Mouse (Mus musculus): ENCODE measurements at regions not wholly inside any gene's neighbourhood (a gene's known extent, or its start where the extent isn't known, plus 50 kb on each side); places are given as distances from the start of the nearest gene placed in this dataset.
"Not testable (repeated sequence)": the region's sequence is repeated elsewhere in the genome, so short reads cannot be mapped to it uniquely, and the experiment has no call there.

DNA sequence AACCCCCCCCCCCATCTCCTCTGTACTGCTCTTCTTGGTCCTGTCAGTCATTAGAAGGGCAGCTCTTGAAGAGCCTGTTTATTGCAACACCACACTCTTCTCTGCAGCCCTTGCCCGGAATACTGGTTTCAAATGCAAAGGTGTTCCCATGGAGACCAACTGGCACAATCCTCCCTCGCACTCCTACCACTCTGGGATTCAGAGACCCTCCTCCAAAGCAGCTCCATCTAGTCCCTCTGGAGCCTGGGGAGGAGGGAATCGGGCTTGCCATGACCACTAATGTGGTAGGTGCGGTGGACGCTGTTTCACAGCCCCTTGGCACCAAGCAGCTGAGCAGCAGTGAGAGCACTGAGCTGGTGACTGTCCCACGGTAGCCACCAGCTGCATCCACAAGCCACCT lies 83.1 kb downstream of the Stk35 start:
- no peak for DNase-seq

DNA sequence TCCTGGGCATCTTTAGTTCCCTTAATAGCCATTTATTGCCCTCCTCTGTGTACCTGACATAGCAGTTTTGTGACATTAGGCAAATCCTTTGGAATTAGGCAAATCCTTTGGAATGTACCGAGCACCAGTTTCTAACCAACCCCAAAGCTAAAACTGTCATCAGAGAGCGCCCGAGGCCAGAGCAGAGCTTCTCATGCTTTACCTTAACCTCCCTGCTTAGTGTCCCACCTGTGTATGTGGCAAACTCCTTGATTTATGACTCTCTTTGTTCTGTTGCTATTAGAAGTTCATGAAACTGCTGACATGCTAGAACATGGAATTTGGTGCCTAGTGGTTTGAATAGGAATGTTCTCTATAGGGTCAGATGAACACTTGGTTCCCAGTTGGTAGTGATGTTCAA lies 84.0 kb downstream of the Stk35 start:
- no peak for DNase-seq

DNA sequence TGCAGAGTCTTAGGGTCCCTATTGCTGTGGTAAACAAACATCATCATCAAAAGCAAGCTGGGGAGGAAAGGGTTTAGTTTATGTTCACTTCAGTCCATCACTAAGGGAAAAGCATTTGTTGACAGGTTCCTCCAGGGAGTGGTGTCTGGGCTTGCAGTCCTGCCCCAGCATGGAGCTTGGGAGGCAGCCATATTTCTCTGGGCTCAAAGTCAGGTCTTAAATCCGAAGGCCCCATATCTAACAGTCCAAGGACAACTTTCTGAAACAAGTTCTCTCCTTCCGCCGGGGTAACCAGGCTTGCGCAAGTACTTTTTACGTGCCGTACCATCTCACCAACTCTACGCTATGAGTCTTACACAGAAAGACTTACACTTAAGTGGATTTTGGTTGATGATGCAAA lies 85.2 kb downstream of the Stk35 start:
- no peak for DNase-seq

DNA sequence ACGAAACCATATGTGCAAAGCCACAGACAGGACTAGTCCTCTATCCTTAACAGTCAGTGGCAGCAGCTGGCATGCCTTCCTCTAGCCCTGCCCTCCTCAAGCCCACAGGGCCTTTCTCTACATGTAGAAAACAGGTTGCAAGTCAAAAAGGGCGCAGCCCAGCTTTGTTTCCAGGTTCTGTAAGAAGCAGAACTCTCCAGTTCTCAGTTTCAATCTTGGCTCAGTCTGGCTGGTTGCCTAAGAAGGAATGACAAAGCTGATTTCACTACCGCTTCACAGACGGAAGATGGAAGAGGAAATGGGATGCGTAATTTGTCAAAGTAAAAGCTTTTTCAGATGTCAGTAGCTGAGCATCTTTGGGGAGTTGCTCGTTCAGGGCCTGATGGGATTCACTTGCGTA lies 92.9 kb downstream of the Stk35 start:
- no peak for DNase-seq

DNA sequence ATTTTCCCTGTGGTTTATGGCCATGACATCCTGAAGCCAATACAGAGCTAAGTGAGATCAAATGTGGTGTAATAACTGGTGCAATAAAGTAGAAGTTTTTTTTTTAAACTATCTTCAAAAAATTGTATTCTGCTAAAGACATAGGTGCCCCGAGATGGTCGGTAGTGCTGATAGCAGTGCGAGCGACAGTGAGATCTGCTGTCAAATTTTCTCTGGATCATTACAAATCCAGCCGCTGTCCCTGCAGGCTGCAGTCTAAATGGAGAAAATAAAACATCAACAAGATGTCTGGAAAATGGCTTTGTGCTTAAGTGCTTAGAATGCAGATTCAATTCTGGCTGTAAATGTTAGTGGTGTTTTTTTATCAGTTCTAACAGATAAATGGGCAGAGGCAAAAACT lies 93.5 kb downstream of the Stk35 start:
- DNase-seq, result no peak

DNA sequence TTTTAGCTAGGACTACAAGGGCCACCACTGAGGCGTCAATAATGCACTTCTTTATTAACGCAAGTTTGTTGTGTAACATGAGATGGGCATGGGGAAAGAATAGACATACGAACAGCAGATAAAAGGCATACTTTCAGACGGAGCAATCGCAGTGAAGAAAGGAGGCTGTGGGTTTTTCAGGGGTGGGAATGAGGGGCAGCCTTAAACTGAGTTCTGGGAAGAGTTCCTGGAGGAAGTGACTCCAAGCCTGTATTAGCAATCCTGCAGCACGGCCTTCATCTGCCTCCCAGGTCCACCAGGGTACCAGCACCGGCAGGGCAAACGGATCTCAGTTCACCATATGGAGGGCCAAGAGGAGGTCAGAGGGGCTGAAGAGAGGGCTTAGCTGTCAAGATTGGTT lies 94.6 kb downstream of the Stk35 start:
- DNase-seq, result no peak

DNA sequence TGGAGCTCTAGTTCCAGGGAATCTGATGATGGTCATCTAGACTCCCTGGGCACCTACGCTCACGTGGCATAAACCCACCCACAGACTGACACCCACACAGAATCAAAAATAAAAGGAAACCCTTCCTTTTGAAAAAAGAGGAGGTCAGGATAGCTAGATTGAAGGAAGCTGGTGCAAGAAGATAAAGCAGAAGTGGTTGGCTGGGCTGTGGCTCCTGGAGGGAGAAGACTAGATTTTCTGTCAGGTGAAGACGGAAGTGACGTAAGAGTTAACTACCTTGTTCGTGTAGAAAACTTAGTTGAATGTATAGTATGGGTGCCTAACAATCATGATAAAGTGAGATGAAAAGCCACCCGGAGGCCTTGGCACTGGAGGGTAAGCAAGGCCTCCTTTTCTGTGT lies 95.1 kb downstream of the Stk35 start:
- no peak for DNase-seq

DNA sequence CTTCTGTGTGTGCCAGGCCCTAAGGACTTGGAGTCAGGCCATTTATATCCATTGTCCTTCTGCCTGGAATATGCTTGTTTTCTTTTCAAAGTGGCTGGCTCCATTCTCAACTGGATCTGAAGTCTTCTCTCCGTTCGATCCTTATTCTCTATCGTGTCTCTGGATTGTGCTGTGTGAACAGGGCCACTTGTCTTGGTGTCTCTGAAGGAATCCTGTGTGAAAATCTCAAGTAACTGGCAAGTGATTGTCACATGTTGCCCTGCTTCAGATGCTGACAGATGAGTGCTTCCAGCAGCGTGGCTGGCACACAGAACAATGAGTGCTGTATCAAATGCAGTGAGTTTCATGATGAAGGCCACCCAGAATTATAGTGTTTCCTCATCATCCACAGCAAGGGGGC lies 96.4 kb downstream of the Stk35 start:
- peak; percentile 32 for DNase-seq

DNA sequence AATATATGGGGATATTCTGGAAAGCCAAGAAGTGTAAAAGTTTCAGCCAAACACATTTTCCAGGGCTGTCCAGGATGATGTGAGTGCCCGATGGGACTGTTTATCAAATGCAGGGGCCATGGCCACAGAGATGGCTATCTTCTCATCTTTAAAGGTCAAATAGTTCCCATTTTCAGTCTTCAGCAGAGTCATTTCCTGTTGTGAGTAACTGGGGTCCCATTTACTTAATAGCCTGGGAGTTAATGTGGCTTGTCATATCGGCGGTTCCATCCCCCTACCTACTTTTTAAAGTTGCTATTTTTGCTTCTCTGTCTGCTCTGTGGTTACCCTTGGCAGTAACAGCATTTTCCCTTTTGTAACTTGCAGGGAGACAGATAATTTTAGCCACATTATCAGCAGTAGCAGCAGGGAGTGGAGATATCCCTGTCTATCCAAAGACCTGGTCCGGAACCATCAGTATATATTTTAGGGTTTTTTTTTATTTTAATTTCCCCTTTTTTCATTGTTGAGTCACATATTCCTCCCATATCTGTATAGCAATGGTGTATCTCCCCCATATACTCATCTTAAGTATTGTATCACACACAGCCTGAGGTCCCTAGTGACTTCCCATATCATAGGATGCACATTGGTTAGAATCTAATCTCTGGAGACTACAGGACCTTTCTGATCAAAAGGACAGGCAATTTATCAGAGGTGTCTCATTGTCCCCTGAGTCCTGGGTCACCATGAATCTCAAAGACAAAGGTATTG lies 103.2 kb downstream of the Stk35 start:
- no peak for DNase-seq

DNA sequence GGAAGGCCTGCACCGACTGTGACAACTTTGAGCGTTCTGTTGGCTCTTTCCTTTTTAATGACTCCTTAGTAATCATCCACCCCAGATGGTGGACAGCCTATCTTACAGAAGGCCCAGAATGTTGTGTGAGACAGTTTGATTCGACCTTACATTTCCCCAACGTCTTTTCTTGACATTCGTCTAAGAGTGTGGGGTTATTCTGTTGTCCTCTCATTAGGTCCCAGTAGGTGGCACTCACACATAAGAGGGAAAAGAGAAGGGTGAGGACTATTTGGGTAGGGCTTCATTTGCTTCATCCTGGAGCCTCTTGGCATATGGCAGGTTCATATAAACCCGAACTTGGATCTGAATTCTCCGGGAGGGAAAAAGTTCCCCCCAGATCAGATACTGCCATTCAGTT lies 104.4 kb downstream of the Stk35 start:
- peak; percentile 71 for DNase-seq

DNA sequence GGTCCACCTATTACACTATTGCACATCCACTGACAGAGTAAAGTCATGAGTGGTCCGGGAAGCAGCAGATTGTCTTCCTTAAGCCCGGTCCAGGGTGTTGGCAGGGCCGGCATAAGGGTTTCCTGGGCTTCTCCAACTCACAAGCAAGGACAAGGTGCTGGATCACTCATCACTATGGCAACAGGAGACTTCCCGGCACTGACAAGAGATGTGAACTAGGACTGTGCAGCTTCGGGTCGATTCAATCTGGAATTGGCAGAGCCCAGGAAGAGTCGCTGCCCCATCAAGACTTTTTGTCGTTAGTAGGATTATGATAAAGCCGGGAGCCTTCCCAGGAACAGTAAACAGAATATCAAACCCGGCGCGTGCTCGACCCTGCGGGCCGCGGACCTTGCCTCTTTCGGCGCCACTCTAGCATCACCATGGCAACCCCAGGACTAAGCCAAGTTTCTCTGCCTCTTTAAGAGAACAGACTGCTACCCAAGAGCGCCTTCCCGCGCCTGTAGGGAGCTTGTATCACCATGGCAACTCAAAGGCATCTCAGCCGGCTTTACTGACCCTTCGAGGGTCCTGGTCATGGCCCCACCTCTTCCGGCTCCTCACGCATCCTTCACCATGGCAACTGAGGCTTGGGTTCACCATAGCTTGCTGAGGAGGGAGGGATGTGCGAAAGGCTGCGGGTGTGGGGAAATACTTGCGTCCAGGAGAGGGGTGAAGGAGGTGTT lies 103.3 kb upstream of the Tgm3 start:
- DNase-seq, result peak; percentile 96

DNA sequence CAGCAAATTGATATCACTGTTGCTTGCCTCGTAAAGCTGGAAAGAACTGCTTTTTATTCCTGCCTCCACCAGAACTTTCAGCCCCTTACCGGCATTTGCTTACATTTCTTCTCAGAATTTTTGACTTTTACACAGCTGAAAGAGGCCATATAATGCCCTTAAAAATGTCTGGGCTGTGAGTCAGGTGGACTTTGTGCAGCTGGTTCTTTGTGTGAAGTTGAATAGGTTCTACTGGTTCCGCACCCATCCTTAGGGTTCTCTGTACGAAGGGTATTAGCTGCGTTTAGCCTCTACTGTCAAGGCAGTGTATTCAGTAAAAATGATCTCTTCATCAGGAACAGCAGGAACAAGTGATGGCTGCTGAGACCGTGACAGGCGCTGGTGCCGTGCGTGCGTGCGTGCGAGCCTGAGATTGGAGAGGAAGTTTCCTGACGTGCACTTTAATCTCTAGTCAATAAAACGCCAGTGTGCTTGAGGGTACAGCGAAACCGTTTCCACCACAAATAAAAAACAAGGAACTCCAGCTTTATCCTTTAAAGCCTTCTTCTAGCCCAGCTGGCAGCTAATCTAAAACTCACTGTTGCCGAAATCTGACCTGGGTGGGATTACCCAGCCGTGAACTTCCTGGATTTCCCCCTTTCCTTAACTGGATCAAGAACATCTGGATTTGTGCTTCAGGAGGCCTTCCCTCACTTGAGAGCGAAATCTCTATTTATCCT lies 100.8 kb upstream of the Tgm3 start:
- no peak for DNase-seq

DNA sequence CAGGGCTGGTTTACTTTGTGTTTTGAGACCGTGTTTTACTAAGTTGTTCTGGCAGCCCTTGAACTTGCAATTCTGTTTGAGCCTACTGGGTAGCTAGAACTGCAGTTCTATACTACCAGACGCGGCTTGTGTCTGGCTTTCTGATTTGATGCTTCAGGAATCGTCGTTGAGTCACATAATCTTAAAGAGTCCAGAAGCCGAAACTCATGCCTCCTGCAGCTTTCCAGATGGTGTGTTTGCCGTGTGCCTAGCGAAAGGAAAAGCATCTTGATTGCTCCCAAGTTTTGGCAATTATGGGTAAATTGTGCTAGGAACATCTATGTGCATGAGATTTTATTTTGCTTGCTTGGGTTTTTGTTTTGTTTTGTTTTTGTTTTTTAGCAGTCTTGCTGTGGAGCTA lies 99.6 kb upstream of the Tgm3 start:
- no peak for DNase-seq

DNA sequence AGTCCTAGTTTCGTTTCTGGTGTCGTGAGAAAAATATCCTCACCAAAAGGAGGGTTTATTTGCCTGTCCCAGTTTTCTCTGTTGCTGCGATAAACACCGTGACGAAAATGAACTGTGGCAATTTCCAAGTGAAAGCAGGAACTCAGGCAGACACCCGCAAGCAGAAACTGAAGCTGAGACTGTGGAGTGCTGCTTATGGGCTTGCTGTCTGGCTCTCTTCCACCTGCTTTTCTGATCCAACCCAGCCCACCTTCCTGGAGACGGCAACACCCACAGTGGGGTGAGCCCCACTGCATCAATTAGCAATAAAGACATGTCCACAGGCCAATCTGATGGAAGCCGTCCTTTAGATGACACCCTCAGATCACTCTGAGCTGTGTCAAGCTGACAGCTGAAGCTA lies 97.9 kb upstream of the Tgm3 start:
- no peak for DNase-seq

DNA sequence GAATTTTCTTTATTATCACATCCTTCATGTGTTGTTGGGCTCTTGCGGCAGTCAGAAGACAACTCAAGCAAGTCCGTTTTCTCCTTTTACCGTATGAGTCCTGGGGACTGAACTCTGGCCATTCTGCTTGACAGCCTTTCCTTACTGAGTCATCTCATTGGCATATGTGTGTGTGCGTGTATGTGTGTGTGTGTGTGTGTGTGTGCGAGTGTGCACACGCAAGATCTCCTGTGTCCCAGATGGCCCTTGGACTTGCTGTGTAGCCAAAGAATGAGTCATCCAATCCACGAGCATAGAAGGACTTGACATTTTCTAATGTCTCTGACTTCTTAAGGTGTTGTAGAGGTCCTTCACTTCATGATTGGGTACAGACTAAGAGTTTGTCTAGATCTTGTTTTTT lies 95.7 kb upstream of the Tgm3 start:
- DNase-seq, result no peak

DNA sequence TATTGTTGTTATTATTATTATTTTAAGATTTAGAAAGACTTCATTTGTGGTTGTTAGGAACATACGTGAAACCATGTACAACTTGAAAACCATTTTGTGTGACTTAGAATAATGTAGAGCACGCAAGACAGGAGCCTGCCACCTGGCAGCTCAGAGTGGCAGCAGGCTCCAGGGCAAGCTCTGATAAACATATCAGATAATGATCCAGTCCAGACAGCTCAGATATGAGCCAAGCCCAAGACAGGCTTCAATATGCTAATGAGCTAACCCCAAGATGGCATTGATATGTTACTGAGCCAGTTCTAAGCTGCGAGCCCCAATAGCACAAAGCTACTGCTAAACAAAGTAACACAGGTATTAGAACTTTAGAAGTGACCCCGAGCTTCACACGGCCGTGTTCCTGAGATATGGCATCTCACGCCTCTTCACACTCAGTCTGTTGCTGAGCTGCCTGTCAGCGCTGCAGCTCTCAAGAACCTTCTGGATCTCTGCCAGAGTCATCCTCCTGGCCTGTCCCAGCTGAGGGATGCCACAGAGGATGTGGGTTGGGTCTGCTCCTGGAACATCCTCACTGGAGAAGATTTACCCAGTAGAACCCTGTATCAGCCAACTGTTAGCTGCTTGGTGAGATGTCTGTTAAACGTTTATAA lies 93.9 kb upstream of the Tgm3 start:
- DNase-seq, result no peak

DNA sequence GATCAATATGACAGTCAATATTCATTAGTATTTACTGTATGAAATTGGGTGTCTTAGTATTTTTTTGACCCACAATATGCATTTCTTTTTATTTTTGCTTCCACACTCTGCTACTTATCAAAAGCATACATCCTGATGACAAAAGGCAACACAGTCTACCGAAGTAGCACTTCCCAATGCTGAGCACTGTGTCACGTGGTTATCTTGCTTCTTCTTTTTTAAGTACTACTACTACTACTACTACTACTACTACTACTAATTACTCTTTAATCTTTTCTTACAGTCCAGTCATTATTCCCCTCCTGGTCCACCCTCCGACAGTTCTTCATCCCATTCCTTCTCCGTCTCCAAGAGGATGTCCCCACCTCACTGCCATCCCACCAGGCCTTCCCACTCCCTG lies 92.6 kb upstream of the Tgm3 start:
- no peak for DNase-seq

DNA sequence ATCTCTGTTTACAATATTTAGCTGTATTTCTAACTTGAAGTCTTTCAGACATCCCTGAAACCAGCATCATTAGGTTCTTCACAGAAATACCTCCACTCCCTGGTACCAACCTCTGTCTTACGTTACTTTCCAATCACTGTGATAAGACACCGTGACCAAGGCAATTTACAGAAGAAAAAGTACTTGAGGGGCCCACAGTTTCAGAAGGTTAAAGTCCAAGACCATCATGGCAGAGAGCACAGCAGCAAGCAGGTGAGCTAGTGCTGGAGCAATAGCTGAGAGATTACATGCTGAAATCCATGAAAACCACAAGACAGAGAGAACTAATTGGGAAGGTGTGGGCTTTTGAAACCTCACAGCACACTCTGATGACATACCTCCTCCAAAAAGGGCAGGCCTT lies 84.9 kb upstream of the Tgm3 start:
- DNase-seq, result no peak

DNA sequence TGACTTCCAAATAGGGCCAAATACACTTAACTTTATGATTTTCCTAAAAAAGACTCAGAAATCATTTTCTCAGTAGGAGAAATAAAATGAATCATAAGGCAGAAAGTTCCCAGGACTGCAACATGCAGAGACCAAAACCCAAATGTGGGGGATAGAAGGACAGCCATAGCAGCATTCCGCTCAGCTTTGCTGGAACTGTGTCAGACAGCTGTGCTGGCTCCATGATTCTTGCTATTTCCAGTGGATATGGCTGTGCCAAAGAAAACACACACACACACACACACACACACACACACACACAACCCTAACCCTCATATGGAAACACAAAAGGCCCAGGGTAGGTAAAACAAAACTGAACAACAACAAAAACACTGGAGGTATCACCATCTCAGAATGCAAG lies 78.6 kb upstream of the Tgm3 start:
- DNase-seq, result no peak

DNA sequence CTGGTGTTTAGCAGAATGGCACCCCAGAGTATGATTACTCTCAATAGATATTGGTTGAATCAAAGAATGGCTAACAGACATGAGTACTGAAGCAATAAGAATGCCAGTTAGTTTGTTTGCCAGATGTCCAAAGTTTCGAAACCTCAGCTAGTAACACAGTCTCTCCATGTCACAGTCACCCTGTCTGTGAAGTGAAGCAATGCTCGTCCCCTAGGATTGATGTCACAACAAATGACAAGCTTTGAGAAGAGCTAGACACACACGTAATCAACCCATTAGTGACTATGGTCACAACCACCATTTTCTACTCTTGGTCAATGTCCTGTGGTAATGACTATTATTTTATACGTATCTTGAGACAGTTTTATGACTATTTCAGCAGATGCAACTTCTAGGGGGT lies 69.3 kb upstream of the Tgm3 start:
- no peak for DNase-seq

DNA sequence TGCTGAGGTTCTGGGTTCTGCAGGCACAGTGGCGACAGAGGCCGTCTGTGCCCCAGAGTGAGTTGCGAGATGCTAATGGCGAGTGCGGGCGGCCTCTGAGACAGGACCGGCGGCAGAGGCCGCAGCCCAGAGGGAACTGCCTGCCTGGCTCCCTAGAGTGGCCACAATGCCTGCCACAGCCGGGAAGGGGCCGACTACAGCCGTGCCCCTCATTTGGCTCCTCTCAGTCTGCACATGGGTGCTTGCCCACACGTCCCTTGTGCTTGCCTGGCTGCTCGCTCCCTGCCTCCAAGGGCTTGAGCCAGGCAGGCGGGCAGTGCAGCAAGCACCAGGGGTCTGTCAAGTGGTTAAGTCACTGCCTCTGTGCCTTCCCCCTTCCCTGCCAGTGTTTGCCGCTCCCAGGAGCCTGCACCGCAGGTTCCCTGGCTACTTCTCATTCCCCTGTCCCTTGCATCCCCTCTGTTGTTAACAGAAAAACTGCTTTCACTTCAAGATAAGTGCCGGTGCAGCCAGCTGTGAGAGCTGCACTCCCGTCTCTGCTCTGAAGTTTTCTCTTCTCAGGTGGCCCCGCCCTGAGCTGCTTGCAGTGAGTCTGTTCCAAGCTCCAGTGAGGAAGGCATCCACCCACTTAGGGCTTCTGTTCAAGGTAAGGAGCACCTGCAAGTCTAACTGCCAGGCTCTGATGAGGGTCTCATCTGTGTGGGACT lies 64.1 kb upstream of the Tgm3 start:
- DNase-seq, result peak; percentile 35

DNA sequence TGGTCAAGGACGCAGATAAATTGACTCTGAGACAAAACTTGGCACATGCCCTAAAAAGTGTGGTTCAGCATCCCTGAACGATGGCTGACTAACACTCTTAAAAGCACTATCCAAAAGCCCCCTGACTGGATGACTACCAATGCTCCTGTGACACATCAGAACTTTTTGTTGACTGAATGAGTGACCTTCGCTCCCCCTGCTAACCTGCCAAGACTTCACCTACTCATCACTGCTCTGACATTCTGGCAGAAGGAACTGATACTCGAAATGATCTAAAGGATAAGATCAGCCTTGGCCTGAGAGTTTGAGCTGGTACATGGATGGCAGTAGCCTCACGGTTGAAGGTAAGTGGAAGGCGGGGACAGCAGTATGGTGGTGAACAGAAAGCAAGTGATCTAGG lies 62.4 kb upstream of the Tgm3 start:
- not testable (repeated sequence) for DNase-seq

DNA sequence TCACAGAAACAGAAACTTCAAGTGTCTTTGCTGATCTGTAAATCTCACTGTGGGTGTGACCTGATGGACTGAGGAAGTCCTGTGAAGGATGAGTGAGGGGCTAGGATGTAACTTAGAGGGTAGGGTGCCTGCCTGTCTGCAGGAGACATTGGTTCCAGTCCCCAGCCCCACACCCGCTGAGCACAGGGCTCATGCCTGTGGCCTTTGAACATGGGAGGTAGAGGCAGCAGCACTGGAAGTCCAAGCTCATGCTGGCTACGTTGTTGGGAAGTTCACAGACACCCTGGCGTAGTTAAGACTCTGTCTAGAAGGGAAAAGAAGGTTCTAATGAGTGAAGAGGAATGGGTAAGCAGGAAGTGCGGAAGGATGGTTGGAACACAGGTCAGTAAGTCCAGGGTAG lies 59.7 kb upstream of the Tgm3 start:
- DNase-seq, result no peak
